Mouse (Mus musculus) hindbrain, postnatal 0 days (tissue): ENCODE data around the gene Igsf9b. TPM values are rescaled to one million over a fixed set of nuclear protein-coding genes. Genes with fewer than 3 reads are reported as not detected.

Source experiments
- ATAC-seq: fragments of 200-750 bp; cut with Nextera tagmentation; 2 replicates; pipeline ENCODE4 v1.8.0; 2017; ENCODE audit warnings: mild to moderate bottlenecking, moderate TSS enrichment, moderate library complexity
- DNase-seq: peaks from one replicate; pipeline ENCODE4 v3.0.0-alpha.2; 2015; ENCODE audit warnings: low spot score
- H3K27ac ChIP-seq: fragments of 300-500 bp; sonication (generic); 2 replicates; pipeline ENCODE4 v1.5.1; 2014; ENCODE audit warnings: mild to moderate bottlenecking
- H3K27me3 ChIP-seq: fragments of 300-500 bp; sonication (generic); 2 replicates; pipeline ENCODE4 v1.6.1; 2014; ENCODE audit warnings: low read length, mixed read lengths; ENCODE audit not compliant: insufficient read depth
- H3K36me3 ChIP-seq: fragments of 300-500 bp; sonication (generic); 2 replicates; pipeline ENCODE4 v1.6.1; 2014; ENCODE audit warnings: low read length, mixed read lengths; ENCODE audit not compliant: insufficient read depth
- H3K4me1 ChIP-seq: fragments of 300-500 bp; sonication (generic); 2 replicates; pipeline ENCODE4 v1.6.1; 2014; ENCODE audit warnings: antibody characterized with exemption, low read length, mixed read lengths; ENCODE audit not compliant: insufficient read depth
- H3K4me2 ChIP-seq: fragments of 300-500 bp; sonication (generic); 2 replicates; pipeline ENCODE4 v1.6.1; 2014; ENCODE audit warnings: low read depth, mild to moderate bottlenecking, low read length, moderate library complexity, mixed read lengths
- H3K4me3 ChIP-seq: fragments of 300-500 bp; sonication (generic); 2 replicates; pipeline ENCODE4 v1.5.1; 2014; ENCODE audit warnings: low read length
- H3K9ac ChIP-seq: fragments of 300-500 bp; sonication (generic); replicated peaks from 2 replicates; pipeline ENCODE4 v1.6.1; 2014; ENCODE audit warnings: mild to moderate bottlenecking, low read length, moderate library complexity, mixed read lengths
- H3K9me3 ChIP-seq: fragments of 300-500 bp; sonication (generic); 2 replicates; pipeline ENCODE4 v1.6.1; 2016; ENCODE audit warnings: low read length, mixed read lengths
- CTCF ChIP-seq: IDR thresholded peaks from 2 replicates; pipeline ENCODE4 v1.5.1; 2016; ENCODE audit warnings: antibody characterized with exemption, control low read depth, low read depth
- WGBS: fragments of 180-500 bp; shearing (Covaris S2); extraction: QIAGEN DNeasy Blood & Tissue Kit; methylation state at CpG from one replicate; pipeline ENCODE4 v1.1.7; 2014; 5-methylcytosine and 5-hydroxymethylcytosine counted together
- polyA plus RNA-seq: library from polyadenylated mRNA; unstranded; fragments of >200 nt; fragmentation: Nextera tagmentation; extraction: Ambion mirVana; gene quantifications from 2 replicates; pipeline ENCODE4 v1.2.1, GENCODE M21; 2015
- total RNA-seq: library from RNA; depleted of rRNA; stranded (reverse); fragments of >200 nt; gene quantifications from 2 replicates; pipeline ENCODE4 v1.2.3, GENCODE M21; 2014

The Igsf9b gene
- total and polyA plus RNA-seq, 2 experiments from 2014 or later, result 21.4 to 89.9 TPM

GRCm38 (mm10) chr9:27339168-27339567 is 40.2 kb downstream of the Igsf9b start:
- H3K9me3 ChIP-seq, result no peaks in the 10 kb centered on the region
- peaks cover 21% of the 10 kb centered on the region; the same call in 1 of the 2 replicates for H3K36me3 ChIP-seq
- no peak for TF ChIP-seq CTCF
- H3K4me3 ChIP-seq, result no peak overlapping the region
- H3K27ac ChIP-seq, result no peak overlapping the region
- 87% methylated on average over 1 of the region's 1 CpGs for WGBS
- H3K4me2 ChIP-seq, result no peak overlapping the region
- ATAC-seq (no peak), DNase-seq (no peak)
- no peaks in the 10 kb centered on the region; the same call in 1 of the 2 replicates for H3K4me1 ChIP-seq
- no peak overlapping the region for H3K9ac ChIP-seq
- no peaks in the 10 kb centered on the region for H3K27me3 ChIP-seq

GRCm38 (mm10) chr9:27346541-27347269 is 47.7 kb downstream of the Igsf9b start:
- Histone ChIP-seq H3K36me3 (peaks cover 29% of the 10 kb centered on the region), H3K4me3 (no peak overlapping the region), H3K4me2 (no peak overlapping the region), H3K9me3 (no peaks in the 10 kb centered on the region), H3K27me3 (no peaks in the 10 kb centered on the region), H3K9ac (no peak overlapping the region), H3K27ac (no peak overlapping the region), H3K4me1 (no peaks in the 10 kb centered on the region)
- DNase-seq (peak; percentile 56), ATAC-seq (peak; percentile 53; the same call in 1 of the 2 replicates)
- WGBS, result 14% methylated on average over 11 of the region's 11 CpGs
- TF ChIP-seq CTCF, result no peak

GRCm38 (mm10) chr9:27353082-27353481 is 54.1 kb downstream of the Igsf9b start:
- H3K9ac ChIP-seq, result no peak overlapping the region
- H3K36me3 ChIP-seq, result peaks cover under 1% of the 10 kb centered on the region; the same call in 1 of the 2 replicates
- ATAC-seq, result no peak
- H3K27ac ChIP-seq, result no peak overlapping the region
- H3K27me3 ChIP-seq, result no peaks in the 10 kb centered on the region
- 75% methylated on average over 7 of the region's 7 CpGs for WGBS
- H3K9me3 ChIP-seq, result no peaks in the 10 kb centered on the region
- H3K4me2 ChIP-seq, result no peak overlapping the region
- no peaks in the 10 kb centered on the region for H3K4me1 ChIP-seq
- TF ChIP-seq CTCF, result no peak
- no peak for DNase-seq
- no peak overlapping the region for H3K4me3 ChIP-seq

- H3K4me2 ChIP-seq, result no peak overlapping the region
- H3K27me3 ChIP-seq, result no peaks in the 10 kb centered on the region
- H3K4me1 ChIP-seq, result no peaks in the 10 kb centered on the region
- no peak for TF ChIP-seq CTCF
- H3K9ac ChIP-seq, result no peak overlapping the region
- H3K9me3 ChIP-seq, result no peaks in the 10 kb centered on the region
- ATAC-seq (no peak), DNase-seq (no peak)
- no peaks in the 10 kb centered on the region for H3K36me3 ChIP-seq
- H3K27ac ChIP-seq, result no peak overlapping the region
- no peak overlapping the region for H3K4me3 ChIP-seq
- 92% methylated on average over 6 of the region's 6 CpGs for WGBS
These were observed 58.9 kb downstream of the Igsf9b start for GRCm38 (mm10) chr9:27357893-27358292.

- Histone ChIP-seq H3K4me3 (no peak overlapping the region), H3K4me1 (no peaks in the 10 kb centered on the region), H3K27ac (no peak overlapping the region), H3K36me3 (no peaks in the 10 kb centered on the region), H3K9me3 (no peaks in the 10 kb centered on the region), H3K9ac (no peak overlapping the region), H3K27me3 (no peaks in the 10 kb centered on the region), H3K4me2 (no peak overlapping the region)
- DNase-seq, result no peak
- 65% methylated on average over 2 of the region's 2 CpGs for WGBS
- TF ChIP-seq CTCF, result no peak
- ATAC-seq, result no peak
These were observed 68.2 kb downstream of the Igsf9b start for GRCm38 (mm10) chr9:27367231-27367630.

GRCm38 (mm10) chr9:27369108-27369507 is 70.1 kb downstream of the Igsf9b start:
- DNase-seq (peak; percentile 11), ATAC-seq (no peak)
- Histone ChIP-seq H3K27ac (no peak overlapping the region), H3K9me3 (no peaks in the 10 kb centered on the region), H3K4me3 (no peak overlapping the region), H3K36me3 (no peaks in the 10 kb centered on the region), H3K27me3 (no peaks in the 10 kb centered on the region), H3K4me2 (no peak overlapping the region), H3K9ac (no peak overlapping the region), H3K4me1 (no peaks in the 10 kb centered on the region)
- 52% methylated on average over 2 of the region's 2 CpGs for WGBS
- no peak for TF ChIP-seq CTCF

GRCm38 (mm10) chr9:27375746-27376145 is 76.7 kb downstream of the Igsf9b start:
- 81% methylated on average over 1 of the region's 1 CpGs for WGBS
- ATAC-seq (no peak), DNase-seq (no peak)
- Histone ChIP-seq H3K9ac (no peak overlapping the region), H3K4me3 (no peak overlapping the region), H3K27ac (no peak overlapping the region), H3K4me2 (no peak overlapping the region), H3K4me1 (no peaks in the 10 kb centered on the region), H3K27me3 (no peaks in the 10 kb centered on the region), H3K9me3 (no peaks in the 10 kb centered on the region), H3K36me3 (no peaks in the 10 kb centered on the region)
- no peak for TF ChIP-seq CTCF
